Mouse (Mus musculus) erythroblast, adult 5-6 weeks (primary cell): Measurements from ENCODE around the gene Nfib. TPM values are rescaled to one million over a fixed set of nuclear protein-coding genes. Genes with fewer than 3 reads are reported as not detected.

Source experiments
- ATAC-seq: replicated peaks from 2 replicates; pipeline ENCODE4 v1.8.0; 2016; ENCODE audit warnings: moderate number of reproducible peaks, mild to moderate bottlenecking, moderate TSS enrichment, inconsistent platforms; ENCODE audit not compliant: poor library complexity, low FRiP score, severe bottlenecking
- total RNA-seq, 2 experiments: library from RNA; stranded (forward) in 1 of 2; stranded (reverse) in 1 of 2; fragments of 150-400 nt in 1 of 2; fragments of 200-764, 138-1000 nt in 1 of 2; gene quantifications; 2 replicates each; pipeline versions ENCODE4 v1.2.3 to v1.2.4; 2015 to 2017; ENCODE audit warnings: low replicate concordance in 2 of 2

Gene Nfib
- total RNA-seq, 2 experiments from 2014 or later = not detected

DNA sequence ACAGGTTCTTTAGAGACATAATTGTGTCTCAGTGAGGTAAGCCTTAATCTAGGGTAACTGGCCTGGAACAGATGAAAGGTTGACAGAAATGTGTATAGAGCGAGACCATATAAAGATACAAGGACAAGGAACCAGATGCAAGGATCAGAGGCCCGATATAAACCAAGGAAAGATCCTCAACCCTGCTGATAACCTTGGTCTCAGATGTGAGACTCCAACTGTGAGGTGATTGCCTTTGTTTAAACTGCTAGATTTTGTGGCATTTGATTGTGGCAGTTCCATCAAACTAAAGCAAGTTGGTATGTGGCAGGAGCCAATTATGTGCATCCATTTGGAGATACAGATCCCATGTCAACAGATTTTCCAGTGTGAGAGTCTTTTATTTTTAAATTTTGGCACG is 161.6 kb downstream of the Nfib start:
- no peak for ATAC-seq

DNA sequence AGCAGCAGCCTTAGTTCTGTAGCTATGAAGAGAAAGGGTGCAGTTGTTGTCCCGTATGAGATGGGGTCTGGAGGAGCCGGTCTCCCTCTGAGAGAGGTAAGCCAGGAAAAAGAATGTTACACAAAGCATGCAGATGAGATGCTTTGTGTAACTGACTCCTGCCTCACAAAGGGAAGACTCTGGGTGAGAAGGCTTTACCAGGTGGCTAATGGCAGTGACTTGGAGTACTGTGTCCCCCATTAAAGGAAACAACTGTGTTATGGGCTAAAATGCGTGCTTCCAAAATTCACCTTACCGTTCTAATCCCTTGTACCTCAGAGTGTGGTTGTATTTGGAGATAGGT is 162.2 kb downstream of the Nfib start:
- ATAC-seq = no peak

DNA sequence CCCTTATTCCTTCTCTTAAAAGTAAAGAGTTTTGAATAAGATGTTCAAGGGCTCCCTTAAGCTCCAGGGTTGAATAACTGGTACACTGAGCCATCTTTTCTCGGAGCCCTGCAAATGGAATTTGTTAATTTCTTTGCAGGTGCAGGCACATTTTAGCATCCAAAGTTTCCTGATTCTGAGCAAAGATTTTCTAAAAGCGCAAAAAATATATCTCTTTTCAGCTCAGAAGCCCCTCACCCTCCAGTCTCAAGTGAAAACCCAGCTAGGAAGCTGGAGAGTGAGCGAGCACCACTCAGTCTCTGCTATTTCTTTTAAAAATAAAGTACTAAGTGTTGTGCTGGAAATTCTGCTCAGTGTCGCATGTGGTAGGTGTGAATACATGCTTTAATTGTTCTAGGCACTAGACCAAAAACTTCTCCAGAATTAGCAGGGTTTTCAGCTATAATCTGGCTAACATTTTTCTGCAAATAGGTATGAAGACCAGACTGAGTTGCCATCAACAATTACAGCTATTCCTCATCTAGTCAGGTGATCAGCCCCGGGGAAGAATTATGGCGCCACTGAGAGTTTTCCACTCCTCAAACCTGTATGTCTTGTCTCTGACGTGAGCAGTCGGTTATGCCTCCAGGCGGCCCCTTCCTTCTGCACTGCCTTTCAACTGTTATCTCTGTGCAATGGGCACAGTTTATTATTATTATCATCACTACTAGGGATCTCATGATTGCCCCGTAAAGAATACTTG is 162.7 kb downstream of the Nfib start:
- ATAC-seq = no peak

DNA sequence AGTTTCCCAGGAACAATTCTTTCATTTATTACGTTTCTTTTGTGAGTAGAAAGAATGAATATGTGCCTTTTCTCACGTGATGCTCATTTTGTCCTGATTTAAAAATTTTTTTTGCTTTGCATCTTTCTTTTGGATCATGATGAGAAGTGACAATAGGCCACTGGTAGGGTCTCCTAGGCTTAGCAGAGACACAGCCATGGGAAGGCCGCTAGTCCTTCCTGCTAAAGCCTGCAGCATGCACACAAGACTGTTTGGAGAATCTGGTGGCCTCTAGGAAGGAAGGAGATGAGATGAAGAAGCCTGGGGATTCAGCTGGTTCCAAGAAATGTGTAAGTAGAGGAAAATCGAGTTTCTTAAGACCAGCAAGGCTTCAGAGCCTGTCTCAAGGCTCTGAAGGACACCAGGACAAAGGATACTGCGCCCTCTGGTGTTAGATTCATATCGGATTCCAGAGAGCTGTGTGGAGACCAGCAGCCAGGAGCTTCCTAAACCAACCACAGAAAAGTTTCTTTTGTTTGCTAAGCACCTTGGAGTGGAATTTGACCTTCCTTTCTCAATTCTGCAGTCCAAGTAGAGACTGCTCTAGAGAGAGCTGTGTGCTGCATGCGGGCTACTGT is 163.5 kb downstream of the Nfib start:
- no peak for ATAC-seq

DNA sequence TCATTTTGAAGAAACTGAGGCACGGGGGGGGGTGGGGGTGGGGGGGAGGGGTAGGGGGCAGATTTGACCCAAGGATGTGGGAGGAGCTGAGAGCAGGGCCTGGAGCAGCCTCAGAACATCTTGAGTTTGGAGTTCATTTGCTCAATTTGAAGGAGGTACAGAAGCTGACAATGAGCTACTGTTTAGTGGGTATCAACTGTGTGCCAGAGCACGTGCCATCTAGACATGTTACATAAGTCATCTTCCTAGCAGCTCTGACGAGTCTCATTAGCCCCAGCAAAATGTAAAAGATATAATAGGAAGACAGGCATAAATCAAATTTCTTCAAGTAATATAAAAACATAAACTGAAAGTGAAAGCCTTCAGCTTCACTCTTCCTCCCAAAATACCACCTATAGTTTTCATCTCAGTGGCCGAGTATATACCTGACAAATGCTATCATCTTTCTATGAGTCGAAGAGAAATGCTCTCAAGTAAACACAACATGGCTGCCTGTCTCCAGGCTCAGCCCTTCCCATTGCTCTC is 165.0 kb downstream of the Nfib start:
- ATAC-seq = no peak

DNA sequence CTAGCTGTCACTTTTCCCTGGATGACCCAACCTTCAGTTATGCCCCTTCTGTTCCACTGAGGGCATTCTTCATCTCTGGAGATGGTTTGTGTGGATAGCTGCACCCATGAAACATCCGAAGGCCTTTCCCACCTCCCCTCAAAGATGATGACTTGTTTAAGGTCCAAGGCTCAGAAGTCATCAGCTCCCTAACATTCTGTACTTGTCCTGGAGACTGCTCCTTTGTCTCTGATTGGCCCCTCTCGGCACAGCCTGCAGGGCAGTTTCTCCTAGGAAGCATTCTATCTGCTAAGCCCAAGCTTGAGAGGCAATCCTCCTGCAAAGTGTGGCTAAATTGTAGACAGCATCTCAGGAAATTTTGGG is 165.5 kb downstream of the Nfib start:
- ATAC-seq = no peak

DNA sequence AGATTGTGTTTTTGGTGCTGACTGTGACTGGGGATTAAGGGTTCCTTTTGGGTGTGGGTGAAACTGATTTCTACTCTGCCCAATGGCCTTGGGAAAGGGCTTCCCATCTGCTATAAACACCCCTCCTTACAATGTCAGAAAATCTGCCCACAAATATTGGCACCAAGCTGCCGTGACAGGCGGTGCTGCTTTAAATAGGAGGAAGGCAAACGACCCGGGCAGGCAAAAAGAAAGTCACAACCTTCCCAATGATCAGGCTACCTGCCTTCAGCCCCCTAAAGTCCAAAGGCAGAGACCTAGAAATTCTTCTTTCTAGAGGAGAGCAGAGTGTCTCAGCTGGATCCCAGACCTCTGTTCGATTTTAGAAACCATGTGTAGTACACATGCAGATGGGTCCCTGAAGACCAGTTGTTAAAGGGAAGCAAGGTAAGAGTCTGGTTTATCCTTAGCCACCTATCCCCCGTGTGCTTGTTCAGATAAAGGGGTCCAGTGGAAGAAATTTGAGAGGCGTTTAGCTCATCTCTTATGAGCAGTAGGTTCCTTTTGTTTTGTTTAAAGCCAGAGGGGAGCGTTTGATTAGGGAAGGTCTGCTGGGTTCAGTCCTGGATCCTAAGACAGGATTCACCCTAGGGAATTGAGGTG is 166.0 kb downstream of the Nfib start:
- no peak for ATAC-seq

DNA sequence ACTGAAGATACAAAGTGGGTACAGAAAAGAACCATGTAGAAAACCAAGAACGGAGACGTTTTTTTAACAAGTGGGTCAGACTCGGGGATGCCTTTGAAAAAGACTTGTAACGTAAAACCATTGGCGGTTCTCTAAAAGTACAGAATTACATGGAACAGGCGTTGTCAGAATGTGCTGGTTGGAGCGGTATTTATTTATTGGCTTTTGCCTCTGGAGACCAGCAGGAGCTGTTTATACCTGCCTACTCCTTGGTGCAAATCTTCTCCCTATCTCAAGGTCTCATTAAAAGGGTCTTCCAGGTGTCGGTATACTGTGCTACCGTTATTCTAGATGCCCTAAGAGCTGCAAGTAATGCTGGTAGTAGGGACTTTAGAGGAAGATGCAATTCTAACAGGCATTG is 166.7 kb downstream of the Nfib start:
- ATAC-seq = no peak

DNA sequence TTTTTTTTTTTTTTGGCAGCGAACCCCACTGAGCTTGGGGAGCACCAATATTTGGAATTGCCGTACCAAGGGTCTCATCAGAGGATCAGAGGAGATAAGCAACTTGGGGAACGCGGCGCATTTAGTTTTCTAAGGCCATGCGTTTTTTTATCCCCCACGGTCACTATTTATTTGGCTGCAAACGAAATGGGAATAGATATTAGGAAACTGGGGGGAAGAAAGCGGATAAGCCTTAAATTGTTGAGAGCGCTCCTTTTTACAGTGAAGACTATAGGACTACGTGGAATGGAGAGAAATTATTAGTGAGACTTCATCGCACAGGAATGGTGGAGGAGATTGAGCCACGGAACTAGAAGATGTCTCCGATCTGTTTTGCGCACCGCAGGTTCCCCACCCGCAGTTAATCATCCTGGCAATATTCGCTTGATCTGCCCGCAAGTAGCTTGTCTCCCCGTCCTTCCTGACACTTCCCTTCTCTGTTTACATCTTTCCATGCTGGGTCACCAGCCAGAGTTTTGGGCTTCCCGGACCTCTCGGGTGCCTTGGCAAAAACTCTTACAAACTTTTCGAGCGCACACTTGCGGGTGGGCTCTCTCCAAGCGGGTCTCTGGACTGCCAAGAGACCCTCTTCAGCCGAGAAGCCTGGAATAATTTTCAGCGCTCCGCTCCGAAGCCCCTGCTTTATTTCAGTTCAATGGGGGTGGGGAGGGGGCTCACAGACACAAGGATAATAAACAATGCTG is 167.3 kb downstream of the Nfib start:
- no peak for ATAC-seq

DNA sequence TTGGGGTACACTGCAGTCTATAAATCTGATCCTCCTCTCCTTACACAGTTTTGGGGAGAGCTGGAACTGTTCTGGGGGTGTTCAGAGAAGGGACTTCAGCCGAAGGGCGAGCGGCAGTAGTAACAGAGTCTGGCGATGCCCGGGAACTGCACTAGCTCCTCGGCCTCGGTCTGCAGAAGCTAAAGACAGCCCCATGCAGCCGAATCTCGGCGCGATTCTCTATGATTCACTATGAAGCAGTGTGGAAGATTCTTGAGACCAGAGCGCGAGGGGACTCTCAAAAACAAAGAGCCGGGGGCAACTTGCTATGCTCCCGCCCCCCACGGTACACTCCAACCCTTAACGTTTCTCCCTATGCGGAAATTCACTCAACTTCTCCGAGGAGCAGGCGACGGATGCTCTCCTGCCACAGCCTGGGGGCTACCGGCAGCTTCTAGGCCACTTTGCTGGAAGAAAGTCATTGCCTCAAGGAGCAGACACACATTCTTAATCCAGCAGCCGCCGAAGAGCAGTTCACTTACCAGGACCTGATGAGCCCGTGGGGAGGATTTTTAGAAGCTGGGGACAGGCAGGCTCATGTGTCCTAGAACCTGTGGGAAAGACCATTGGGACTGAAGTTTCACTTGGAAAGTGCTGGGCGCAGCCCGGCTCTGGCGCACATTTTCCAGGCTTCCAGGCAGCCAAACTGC is 168.1 kb downstream of the Nfib start:
- ATAC-seq = no peak

DNA sequence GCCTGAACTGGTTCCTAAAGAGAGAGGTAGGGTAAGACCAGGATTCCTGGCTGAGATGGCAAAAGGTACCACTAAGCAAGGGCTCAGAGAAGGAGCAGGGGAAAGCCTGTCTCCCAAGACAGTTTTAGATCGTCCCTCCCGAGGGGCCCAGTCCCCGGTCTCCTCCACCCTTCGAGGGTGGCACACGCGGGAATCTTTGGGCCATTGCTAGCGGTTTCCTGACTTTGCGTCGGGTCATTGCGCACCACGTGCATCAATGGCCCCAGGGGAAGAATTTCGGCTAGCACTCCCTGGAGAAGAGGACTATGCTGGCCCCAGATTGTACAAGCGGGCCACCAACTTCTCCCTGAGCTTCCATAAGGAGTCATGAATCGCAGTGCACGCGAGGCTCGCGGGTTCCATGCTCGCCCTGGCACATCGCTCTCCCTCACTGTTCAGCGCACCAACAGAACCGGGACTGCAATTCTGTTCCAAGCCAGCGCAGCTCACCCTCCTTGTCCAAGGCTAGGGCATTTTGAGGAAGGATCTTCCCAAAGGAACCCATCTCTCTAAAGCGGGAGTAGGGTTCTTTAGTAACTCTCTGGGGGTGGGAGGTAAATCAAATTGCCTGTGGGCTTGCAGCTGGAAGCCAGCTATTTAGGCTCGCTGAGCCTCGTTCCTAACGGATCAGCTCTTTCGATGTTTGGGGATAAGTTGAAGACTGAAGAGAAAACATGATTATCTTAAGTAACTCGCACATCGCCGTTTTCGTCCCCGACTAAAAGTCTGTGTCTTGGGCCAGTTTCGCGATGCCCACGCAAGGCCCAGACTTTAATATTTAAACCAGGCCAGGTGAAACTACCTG is 168.9 kb downstream of the Nfib start:
- ATAC-seq = no peak

DNA sequence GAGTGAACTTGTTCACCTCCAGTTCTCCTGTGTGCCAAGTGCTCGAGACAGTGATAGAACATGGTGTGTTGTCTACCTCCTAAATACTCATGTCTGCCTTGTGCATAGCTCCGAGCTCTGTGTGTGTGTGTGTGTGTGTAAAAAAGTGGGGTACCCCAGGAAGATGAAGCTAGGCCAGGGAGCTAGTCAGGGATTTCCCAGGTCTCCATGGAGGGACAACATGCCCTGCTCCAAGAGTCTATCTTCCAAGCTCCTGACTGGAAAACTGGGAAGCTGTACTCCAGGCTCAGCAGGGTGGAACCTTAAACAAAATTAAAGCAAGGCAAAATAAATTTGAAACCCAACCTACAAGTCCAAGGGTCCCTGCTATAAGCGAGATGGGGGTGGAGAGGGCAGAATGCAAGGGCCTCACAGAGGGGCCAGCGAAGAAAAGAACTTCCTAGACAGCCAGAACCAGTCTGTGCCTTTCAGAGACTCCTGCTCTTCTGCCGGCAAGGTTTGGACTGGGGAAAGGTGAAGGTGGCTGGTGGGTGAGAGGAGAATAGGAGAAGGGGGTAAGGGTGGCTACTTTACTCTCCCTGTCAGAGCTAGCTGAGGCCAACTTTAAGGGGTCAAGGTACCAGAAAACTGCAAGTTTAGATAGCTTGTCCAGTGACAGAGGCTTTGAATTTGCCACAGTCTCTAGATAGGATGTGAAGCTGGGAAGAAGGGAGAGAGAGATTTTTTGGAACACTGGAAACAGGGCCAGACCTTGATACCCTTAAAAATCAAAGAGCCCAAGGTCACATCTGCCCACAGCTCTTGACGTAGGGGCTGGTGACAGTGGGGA is 169.7 kb downstream of the Nfib start:
- no peak for ATAC-seq

DNA sequence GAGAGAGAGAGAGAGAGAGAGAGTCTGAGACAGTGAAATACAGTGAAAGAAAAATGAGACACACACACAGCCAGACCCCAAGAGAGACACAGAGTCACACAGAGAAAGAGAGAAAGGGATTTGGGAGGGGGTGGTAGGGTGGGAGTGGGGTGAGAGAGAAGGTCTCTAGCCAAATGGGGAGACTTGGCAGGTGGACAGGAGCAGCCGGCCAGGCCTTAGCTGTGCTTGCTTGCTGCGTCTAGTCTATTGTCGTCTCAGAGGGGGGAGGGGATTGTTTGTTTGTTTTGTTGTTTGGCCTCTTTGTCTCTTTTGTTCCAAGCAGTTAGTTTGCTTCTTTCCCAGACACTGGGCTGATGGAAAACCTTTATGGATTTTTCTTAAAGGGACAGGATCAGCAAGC is 172.3 kb downstream of the Nfib start:
- no peak for ATAC-seq

DNA sequence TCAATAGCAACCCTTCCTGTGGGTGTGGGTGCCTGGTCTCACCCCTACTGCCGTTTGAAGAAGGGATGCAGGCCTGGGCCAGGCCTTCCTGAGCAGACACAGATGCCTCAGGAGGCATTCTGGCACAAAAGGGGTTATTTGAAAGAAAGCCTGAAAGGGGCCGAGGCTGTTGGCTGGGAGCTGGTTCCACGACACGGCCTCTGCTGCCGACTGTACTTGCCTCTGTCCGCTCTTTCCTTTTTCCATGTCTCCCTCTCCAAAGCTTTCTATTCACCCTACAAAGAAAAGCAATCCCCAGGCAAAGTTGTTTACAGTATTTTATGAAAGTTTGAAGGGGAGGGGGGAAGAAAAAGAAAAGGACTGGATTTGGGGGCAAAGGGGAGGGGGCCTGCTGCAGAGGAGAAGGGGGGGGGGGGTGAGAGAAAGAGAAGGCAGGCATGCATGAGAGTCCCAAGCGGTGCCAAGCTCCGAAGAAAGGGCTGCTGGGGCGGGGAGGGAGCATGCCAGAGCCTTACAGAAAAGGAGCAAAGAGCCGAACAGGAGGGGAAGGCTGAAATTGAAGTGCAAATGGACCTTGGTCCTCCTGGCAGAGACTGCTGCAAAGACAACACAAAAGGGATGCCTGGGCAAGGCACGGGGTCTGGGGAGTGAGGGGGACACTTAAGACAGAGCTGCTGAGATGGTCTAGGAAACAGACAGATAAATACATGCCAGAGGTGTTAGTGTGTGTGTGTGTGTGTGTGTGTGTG is 172.9 kb downstream of the Nfib start:
- no peak for ATAC-seq

DNA sequence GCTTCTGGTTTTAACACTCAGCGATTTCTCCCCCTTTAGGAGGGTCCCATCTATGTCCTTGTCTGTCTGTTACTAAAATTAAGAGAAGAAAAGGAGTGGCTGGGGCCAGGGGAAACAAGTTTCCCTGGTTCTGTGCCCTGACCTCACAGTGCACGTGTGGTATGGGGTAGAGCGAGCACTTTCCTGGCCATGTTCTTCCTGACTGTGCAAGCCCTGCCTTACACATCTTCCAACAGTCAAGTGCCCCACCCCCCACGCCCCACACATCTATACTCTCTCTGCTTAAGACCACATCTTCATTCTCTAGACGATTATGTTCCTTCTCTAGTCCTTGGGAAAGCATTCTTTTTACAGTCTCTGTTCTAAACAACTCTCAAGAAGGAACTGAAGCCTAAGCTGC is 173.6 kb downstream of the Nfib start:
- no peak for ATAC-seq

DNA sequence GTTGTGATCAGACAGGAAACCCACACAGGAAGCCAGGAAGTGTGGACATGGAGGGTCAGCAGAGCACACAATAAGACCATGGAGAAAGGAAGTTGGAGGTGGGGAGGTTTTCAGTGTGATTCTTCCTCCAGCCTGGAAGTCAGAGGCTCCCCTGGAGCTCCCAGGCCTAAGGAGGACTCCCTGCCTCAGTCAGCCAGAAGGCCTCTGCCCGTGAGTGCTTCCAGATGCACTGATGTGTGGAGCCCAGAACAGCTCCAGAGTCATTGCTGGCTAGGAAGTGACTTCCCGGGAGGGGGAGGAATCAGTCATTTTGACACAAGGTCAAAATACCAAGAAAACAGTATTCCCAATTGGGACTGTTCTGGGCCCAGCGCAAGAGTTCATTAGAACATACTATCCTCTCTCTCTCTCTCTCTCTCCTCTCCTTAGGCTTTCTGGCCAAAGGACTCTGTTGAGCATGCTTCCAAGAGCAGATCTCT is 174.6 kb downstream of the Nfib start:
- no peak for ATAC-seq

DNA sequence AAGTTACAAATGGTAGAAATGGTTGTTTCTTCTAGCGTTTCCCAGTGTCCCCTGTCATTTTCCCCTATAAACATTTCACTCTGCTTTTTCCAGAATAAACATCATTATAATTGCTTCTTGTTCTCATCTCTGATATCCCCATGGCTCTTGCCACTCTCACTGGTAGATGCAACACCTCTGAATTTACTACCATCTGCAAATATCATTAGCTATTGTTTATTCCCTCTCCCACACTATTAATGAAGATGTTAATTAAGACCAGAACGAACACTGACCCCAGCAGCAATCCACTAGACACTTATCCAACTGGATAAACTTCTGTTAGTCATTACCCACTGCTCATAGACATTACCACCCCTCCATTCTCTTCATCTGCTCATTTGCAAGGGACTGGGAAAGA is 176.6 kb downstream of the Nfib start:
- no peak for ATAC-seq

DNA sequence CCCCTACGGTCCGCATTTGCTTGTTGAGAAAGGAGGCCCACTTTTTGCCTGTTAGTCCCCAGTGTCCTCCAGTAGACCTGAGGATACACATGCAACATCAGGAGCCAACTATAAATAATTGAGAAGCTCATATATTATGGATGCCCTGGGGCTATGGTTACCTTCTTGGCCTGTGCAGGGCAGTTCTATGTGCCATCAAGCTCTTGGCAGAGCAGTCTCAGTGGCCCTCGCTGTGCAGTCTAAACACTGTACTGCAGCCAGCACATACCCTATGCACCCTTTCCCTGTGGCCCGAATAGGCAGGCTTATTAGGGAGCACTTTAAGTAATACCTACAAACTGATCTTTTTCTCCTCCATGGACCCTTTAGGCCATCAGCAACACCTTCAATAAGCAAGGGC is 185.6 kb downstream of the Nfib start:
- no peak for ATAC-seq
